Mouse (Mus musculus) limb, embryonic 15.5 days (tissue): ENCODE data around the gene Npas4. TPM values are rescaled to one million over a fixed set of nuclear protein-coding genes. Genes with fewer than 3 reads are reported as not detected.

Experiments used
- polyA plus RNA-seq: library from polyadenylated mRNA; unstranded; fragments of >200 nt; fragmentation: Nextera tagmentation; extraction: Ambion mirVana; gene quantifications from 2 replicates; pipeline ENCODE4 v1.2.1, GENCODE M21; 2015

Npas4 gene
- polyA plus RNA-seq, 1 experiment from 2014 or later: not detected

Other genes with a start within 250 kb of the Npas4 start
- 56.3 and 56.9 TPM in 2 replicates for gene Rbm4b, start 233.8 kb downstream of the Npas4 start, polyA plus RNA-seq
- gene Rbm4, start 196.4 kb downstream of the Npas4 start, polyA plus RNA-seq: 60.3 and 63.0 TPM in 2 replicates
- 31.2 and 31.5 TPM in 2 replicates for gene Gm21992, start 178.7 kb downstream of the Npas4 start, polyA plus RNA-seq
- 70.3 and 70.7 TPM in 2 replicates for gene Rbm14, start 178.7 kb downstream of the Npas4 start, polyA plus RNA-seq
- 63.7 and 63.9 TPM in 2 replicates for gene Ccs, start 151.0 kb downstream of the Npas4 start, polyA plus RNA-seq
- gene Ccdc87, start 150.9 kb downstream of the Npas4 start, polyA plus RNA-seq: 0.16 TPM in 1 of 2 replicates, not detected in the other
- 48.6 and 49.4 TPM in 2 replicates for gene Ctsf, start 135.2 kb downstream of the Npas4 start, polyA plus RNA-seq
- gene Actn3, start 112.4 kb downstream of the Npas4 start, polyA plus RNA-seq: 9.5 and 14.1 TPM in 2 replicates
- 9.9 and 11.4 TPM in 2 replicates for gene Zdhhc24, start 111.6 kb downstream of the Npas4 start, polyA plus RNA-seq
- gene Bbs1, start 83.7 kb downstream of the Npas4 start, polyA plus RNA-seq: 3.0 and 3.3 TPM in 2 replicates
- 127 and 135 TPM in 2 replicates for gene Dpp3, start 62.0 kb downstream of the Npas4 start, polyA plus RNA-seq
- gene Peli3, start 47.2 kb downstream of the Npas4 start, polyA plus RNA-seq: 2.6 and 4.0 TPM in 2 replicates
- 80.5 and 83.4 TPM in 2 replicates for gene Mrpl11, start 28.2 kb downstream of the Npas4 start, polyA plus RNA-seq
- 4.4 and 5.2 TPM in 2 replicates for gene Slc29a2, start 33.5 kb upstream of the Npas4 start, polyA plus RNA-seq
- 45.1 and 47.9 TPM in 2 replicates for gene B4gat1, start 48.5 kb upstream of the Npas4 start, polyA plus RNA-seq
- gene AC124502.3, start 48.6 kb upstream of the Npas4 start, polyA plus RNA-seq: 2.5 and 3.0 TPM in 2 replicates
- 41.6 and 42.4 TPM in 2 replicates for gene Brms1, start 51.0 kb upstream of the Npas4 start, polyA plus RNA-seq
- 2.6 and 3.2 TPM in 2 replicates for gene Rin1, start 60.2 kb upstream of the Npas4 start, polyA plus RNA-seq
- 95.9 and 117 TPM in 2 replicates for gene Cd248, start 77.8 kb upstream of the Npas4 start, polyA plus RNA-seq
- 1.0 and 2.2 TPM in 2 replicates for gene Tmem151a, start 95.2 kb upstream of the Npas4 start, polyA plus RNA-seq
- 126 and 140 TPM in 2 replicates for gene Yif1a, start 98.2 kb upstream of the Npas4 start, polyA plus RNA-seq
- gene Cnih2, start 108.2 kb upstream of the Npas4 start, polyA plus RNA-seq: 17.6 and 26.3 TPM in 2 replicates
- 239 and 270 TPM in 2 replicates for gene Rab1b, start 116.8 kb upstream of the Npas4 start, polyA plus RNA-seq
- 13.0 and 16.9 TPM in 2 replicates for gene Klc2, start 128.2 kb upstream of the Npas4 start, polyA plus RNA-seq